Mouse (Mus musculus) hindbrain, embryonic 16.5 days (tissue): ENCODE data around the gene Gm9376. TPM values are rescaled to one million over a fixed set of nuclear protein-coding genes. Genes with fewer than 3 reads are reported as not detected.

Experiments used
- ATAC-seq: fragments of 200-750 bp; cut with Nextera tagmentation; 2 replicates; pipeline ENCODE4 v1.8.0; 2017; ENCODE audit warnings: moderate TSS enrichment, moderate library complexity
- H3K27ac ChIP-seq: fragments of 300-500 bp; sonication (generic); 2 replicates; pipeline ENCODE4 v1.5.1; 2014; ENCODE audit warnings: low read depth, mild to moderate bottlenecking, control low read depth, low read length, moderate library complexity
- H3K27me3 ChIP-seq: fragments of 300-500 bp; sonication (generic); replicated peaks from 2 replicates; pipeline ENCODE4 v1.6.1; 2014; ENCODE audit warnings: low read length; ENCODE audit not compliant: control insufficient read depth, insufficient read depth
- H3K36me3 ChIP-seq: fragments of 300-500 bp; sonication (generic); 2 replicates; pipeline ENCODE4 v1.6.1; 2014; ENCODE audit warnings: mild to moderate bottlenecking, low read length, moderate library complexity, mixed read lengths; ENCODE audit not compliant: control insufficient read depth, insufficient read depth
- H3K4me1 ChIP-seq: fragments of 300-500 bp; sonication (generic); 2 replicates; pipeline ENCODE4 v1.6.1; 2014; ENCODE audit warnings: low read depth, low read length; ENCODE audit not compliant: control insufficient read depth, insufficient read depth
- H3K4me2 ChIP-seq: fragments of 300-500 bp; sonication (generic); 2 replicates; pipeline ENCODE4 v1.6.1; 2014; ENCODE audit warnings: mild to moderate bottlenecking, low read length, control low read depth, moderate library complexity
- H3K4me3 ChIP-seq: fragments of 300-500 bp; sonication (generic); 2 replicates; pipeline ENCODE4 v1.5.1; 2014; ENCODE audit warnings: mild to moderate bottlenecking, low read length, control low read depth, moderate library complexity
- H3K9ac ChIP-seq: fragments of 300-500 bp; sonication (generic); 2 replicates; pipeline ENCODE4 v1.6.1; 2014; ENCODE audit warnings: low read depth, mild to moderate bottlenecking, control low read depth, low read length, moderate library complexity
- H3K9me3 ChIP-seq: fragments of 300-500 bp; sonication (generic); 2 replicates; pipeline ENCODE4 v1.6.1; 2014; ENCODE audit warnings: mild to moderate bottlenecking, low read length, moderate library complexity; ENCODE audit not compliant: control insufficient read depth
- WGBS: fragments of 180-500 bp; shearing (Covaris S2); extraction: QIAGEN DNeasy Blood & Tissue Kit; methylation state at CpG from one replicate; pipeline ENCODE4 v1.1.7; 2014; 5-methylcytosine and 5-hydroxymethylcytosine counted together
- polyA plus RNA-seq: library from polyadenylated mRNA; unstranded; fragments of >200 nt; fragmentation: Nextera tagmentation; extraction: Ambion mirVana; gene quantifications from 2 replicates; pipeline ENCODE4 v1.2.1, GENCODE M21; 2015

Gene Gm9376
- polyA plus RNA-seq, result not detected in 2 replicates

DNA sequence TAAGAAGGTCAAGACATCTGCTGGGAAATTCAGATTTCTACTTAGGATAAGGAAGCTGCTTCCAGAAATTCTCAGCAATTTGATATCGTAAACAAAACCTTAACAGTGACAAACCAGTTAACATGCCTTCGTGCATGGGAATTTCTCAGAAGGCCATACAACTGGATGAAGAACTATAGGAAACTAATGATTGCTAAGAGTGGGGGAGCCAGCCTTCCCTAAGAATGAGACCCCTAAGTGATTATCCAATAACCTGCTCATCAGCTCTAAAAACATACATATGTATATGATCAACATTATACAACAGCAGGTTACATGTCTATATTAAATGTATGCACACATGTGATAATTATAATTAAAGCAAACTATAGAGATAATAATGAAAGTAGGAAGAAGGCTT is at the start of gene Gm9376:
TSS of gene Gm9376 (plus strand) at position 301 of the 400 bp plus-strand sequence.
- no peak within 1 kb of the TSS for H3K9ac ChIP-seq
- H3K27ac ChIP-seq, result no peak within 1 kb of the TSS
- 95% methylated on average over 2 of the region's 2 CpGs for WGBS
- H3K4me3 ChIP-seq, result no peak within 1 kb of the TSS
- no peaks in the 10 kb centered on the region for H3K27me3 ChIP-seq
- no peaks in the 10 kb centered on the region for H3K4me1 ChIP-seq
- no peaks in the 10 kb centered on the region for H3K36me3 ChIP-seq
- no peak within 1 kb of the TSS for H3K4me2 ChIP-seq
- ATAC-seq, result no peak
- no peaks in the 10 kb centered on the region for H3K9me3 ChIP-seq

DNA sequence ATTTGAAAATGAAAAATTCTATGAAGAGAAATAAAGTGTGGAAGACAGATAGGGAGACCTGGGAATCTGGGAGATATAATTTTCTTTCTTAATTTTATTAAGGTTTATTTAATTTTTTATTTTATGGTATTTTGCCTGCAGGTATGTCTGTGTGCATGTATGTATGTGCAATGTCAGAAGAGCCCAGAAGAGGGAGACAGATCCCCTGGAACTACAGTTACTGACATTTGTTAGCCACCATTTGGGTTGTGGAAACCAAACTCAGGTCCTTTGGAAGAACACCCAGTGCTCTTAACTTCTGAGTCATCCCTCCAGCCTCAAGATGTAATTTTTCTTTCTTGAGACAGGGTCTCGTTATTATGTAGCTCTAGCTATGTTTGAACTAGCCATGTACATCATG is 45.9 kb upstream of the Gm9376 start:
- no peak for ATAC-seq
- Histone ChIP-seq H3K27me3 (peaks cover 18% of the 10 kb centered on the region), H3K27ac (no peak overlapping the region), H3K9ac (no peak overlapping the region), H3K4me1 (peaks cover 4% of the 10 kb centered on the region), H3K4me3 (no peak overlapping the region), H3K36me3 (no peaks in the 10 kb centered on the region), H3K4me2 (no peak overlapping the region), H3K9me3 (no peaks in the 10 kb centered on the region)
- WGBS, result 89% methylated on average over 1 of the region's 1 CpGs

DNA sequence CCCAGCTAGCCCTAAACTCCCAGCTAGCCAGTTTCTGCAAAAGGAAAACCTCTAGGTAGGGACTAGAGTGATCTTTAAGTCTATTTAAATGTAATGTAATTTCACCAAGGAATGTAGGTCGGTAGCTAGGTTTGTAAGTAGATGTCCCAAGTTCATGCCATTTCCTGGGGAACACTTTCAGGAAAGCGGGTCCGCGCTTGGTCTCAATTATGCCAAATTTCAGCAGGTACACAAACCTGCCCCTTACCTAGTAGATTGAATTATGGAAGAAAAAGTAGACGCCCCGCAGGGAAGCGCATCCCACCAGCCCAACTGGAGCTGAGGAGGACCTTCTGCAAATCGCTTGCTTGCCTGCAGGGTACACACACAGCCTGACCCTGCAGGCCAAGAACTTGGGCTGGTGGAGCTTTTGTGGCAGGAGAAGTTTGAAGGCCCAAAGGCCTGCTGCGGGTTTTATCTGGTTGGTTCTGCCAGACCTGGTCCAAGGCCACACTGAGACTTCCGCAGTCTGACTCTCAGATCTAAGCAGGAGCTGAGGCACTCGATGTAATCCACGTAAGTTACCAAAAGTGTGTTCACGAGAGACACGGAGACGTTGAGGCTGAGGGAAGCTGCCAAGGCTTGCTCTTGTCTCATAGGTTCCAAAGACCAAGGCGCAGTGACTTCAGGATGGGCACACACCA is 41.6 kb upstream of the Gm9376 start:
- Histone ChIP-seq H3K4me2 (peak overlapping the region; percentile 45), H3K27ac (no peak overlapping the region), H3K4me1 (peaks cover 5% of the 10 kb centered on the region), H3K9me3 (no peaks in the 10 kb centered on the region), H3K27me3 (peaks cover 29% of the 10 kb centered on the region), H3K36me3 (no peaks in the 10 kb centered on the region), H3K4me3 (no peak overlapping the region), H3K9ac (no peak overlapping the region)
- no peak for ATAC-seq
- WGBS, result 30% methylated on average over 16 of the region's 16 CpGs

DNA sequence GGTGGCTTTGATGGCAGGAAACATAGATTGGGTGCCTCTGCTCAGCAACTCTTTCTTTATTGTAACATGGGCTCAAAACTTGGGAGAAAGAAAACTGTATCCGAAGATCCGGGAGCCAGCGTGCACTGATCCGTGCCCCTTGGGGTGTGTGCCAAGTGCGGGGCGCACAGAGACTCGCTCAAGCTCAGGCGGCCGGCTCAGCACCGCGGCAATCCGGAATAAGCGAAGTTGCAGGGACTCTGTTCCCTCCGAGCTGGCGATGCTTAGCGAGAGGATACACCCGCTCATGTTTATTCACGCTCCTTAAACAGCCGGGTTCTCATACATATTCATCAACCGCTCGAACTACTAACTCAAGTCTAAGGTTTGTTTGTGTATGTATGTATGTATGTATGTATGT is 40.8 kb upstream of the Gm9376 start:
- H3K4me3 ChIP-seq, result peak overlapping the region; percentile 11; the same call in 1 of the 2 replicates
- H3K27ac ChIP-seq, result no peak overlapping the region
- H3K36me3 ChIP-seq, result no peaks in the 10 kb centered on the region
- H3K9ac ChIP-seq, result 0 out of 2 replicates have a peak overlapping the region, but pooled peaks have one; percentile 11
- H3K27me3 ChIP-seq, result peaks cover 29% of the 10 kb centered on the region
- WGBS, result under 1% methylated on average over 21 of the region's 21 CpGs
- H3K9me3 ChIP-seq, result no peaks in the 10 kb centered on the region
- no peak for ATAC-seq
- H3K4me1 ChIP-seq, result peaks cover 5% of the 10 kb centered on the region
- peak overlapping the region; percentile 45 for H3K4me2 ChIP-seq

DNA sequence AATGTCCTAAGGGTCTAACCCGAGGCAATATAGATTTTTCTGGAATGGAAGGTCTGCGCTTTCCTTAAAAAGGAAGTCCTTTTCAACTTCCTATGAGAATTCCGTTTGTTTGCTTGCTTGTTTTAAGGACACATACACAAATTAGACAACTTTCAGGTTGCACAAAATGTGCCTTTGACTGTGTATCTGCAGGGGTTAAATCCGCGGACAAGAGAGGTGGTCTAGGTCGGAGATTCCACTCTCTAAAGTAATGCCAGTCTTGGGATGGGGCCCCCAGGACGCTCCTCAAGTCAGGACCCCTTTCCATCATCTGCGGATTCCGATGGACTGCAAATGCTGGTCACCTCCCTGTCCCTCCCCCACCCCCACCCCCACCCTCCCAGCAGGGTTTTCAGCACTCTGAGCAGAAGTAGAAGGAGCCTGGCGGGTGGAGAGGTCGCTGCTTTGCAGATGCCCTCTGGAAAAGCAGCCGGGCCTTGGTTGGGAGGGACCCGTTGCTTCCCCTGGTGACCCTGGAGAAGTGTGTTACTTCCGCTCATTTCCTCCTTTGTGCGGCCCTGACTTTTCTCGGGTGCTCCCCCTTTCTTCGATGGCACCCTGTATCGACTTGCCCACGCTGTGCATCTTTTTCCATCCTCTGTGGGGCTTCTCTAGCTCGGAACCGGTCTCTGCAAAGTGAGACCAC is 40.1 kb upstream of the Gm9376 start:
- Histone ChIP-seq H3K4me2 (peak overlapping the region; percentile 45; the same call in 1 of the 2 replicates), H3K4me1 (peaks cover 7% of the 10 kb centered on the region), H3K9ac (no peak overlapping the region), H3K36me3 (no peaks in the 10 kb centered on the region), H3K9me3 (no peaks in the 10 kb centered on the region), H3K4me3 (no peak overlapping the region), H3K27ac (no peak overlapping the region), H3K27me3 (peaks cover 36% of the 10 kb centered on the region)
- 3% methylated on average over 21 of the region's 21 CpGs for WGBS
- ATAC-seq, result no peak

DNA sequence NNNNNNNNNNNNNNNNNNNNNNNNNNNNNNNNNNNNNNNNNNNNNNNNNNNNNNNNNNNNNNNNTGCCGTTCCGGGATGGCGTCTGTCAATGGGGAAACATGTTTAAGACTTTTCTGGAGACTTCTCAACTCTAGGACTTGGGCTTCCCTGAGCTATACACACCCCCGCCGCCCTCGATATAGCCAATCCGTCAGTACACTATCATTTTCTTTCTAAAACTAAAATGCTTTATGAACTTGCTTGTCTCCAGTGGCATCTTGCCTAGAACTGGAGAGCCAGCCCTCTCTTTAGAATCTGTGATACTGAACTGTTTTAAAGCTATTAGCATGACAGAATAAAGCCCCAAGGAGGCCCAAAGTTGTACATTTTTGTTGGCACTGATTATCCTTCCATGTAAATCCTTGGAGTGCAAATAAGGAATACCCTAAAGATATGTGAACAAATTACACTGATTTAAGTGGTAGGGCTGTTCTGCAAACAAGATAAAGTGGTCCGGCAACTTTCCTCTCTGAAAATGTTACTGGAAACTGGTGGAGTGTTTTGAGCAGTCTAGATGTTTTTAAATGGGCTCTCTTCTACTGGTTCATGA is 34.3 kb upstream of the Gm9376 start:
- peak overlapping the region; percentile 16 for H3K4me2 ChIP-seq
- no peaks in the 10 kb centered on the region for H3K9me3 ChIP-seq
- peak overlapping the region; percentile 5; the same call in 1 of the 2 replicates for H3K4me3 ChIP-seq
- H3K27me3 ChIP-seq, result peaks cover 22% of the 10 kb centered on the region
- peaks cover 24% of the 10 kb centered on the region for H3K4me1 ChIP-seq
- H3K36me3 ChIP-seq, result no peaks in the 10 kb centered on the region
- no peak for ATAC-seq
- H3K9ac ChIP-seq, result no peak overlapping the region
- H3K27ac ChIP-seq, result no peak overlapping the region
- 2% methylated on average over 8 of the region's 8 CpGs for WGBS

DNA sequence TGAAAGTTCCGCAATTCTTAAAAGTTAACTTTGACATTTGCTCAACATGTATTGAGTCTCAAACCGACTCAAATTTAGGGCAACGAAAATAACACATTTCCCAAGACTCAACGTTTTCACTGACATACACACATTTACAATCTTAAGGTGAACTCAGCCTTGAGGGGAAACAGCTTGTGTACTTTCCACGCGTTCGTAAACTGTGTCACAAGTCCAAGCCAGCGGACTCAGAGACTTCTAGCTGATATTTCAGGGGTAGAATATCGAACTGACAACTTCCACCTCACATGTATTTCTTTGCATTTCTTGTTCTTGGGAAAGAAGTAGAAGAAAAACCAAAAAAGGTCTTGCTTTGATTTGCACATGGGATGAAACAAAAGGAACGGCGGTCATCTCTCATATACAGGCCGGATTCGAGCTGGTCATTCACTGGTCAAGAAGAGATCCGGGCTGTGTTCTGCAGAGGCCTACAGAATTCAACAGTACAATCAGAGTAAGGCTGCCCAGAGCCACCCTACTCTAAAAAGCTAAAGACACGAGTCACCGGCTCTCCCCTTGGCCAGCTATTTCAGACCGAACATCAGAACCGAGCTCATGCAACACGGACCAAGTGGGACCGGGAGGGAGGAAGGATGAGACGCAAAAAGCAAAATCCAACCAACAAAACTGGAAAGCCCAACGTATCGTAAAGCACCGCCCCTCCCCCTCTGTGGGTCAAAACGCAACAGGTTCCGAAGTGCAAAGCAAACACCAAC is 32.8 kb upstream of the Gm9376 start:
- peak overlapping the region; percentile 59 for H3K9ac ChIP-seq
- no peak overlapping the region; the same call in 1 of the 2 replicates for H3K27ac ChIP-seq
- peaks cover 18% of the 10 kb centered on the region for H3K27me3 ChIP-seq
- H3K36me3 ChIP-seq, result no peaks in the 10 kb centered on the region
- no peaks in the 10 kb centered on the region for H3K9me3 ChIP-seq
- peak overlapping the region; percentile 87 for H3K4me2 ChIP-seq
- 4% methylated on average over 26 of the region's 26 CpGs for WGBS
- H3K4me1 ChIP-seq, result peaks cover 24% of the 10 kb centered on the region
- no peak for ATAC-seq
- peak overlapping the region; percentile 51 for H3K4me3 ChIP-seq

DNA sequence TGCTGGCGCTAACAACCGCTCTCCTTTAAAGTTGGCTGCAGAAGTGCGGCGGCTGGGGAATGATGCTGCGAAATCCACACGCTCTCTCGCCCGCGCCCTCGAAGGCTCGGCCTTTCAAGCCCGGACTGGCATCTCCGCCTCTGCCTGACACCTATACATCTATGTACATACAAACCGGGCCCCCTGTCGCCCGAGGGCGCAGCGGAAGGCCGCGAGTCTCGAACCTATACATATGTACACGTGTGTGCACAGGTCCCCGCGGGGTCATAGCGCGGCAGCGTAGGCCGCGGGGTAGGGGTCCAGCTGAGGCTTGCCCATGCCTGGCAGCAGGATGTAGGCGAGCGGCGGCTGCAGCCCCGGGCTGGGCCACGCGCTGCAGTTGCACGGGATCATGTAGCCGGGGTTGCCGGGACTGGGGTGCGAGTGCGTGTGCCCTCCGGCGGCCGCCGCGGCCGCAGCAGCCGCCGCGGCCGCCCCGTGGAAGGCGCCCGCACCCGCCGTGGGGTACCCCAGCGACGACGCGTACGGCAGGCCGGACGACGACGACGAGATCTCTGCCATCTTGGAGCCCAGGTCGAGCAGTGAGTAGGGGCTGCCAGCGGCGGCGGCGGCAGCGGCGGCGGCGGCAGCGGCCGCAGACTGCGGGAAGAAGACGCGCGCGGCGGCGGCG is 32.1 kb upstream of the Gm9376 start:
- H3K27me3 ChIP-seq, result peaks cover 24% of the 10 kb centered on the region
- H3K27ac ChIP-seq, result peak overlapping the region; percentile 75; the same call in 1 of the 2 replicates
- no peaks in the 10 kb centered on the region for H3K36me3 ChIP-seq
- H3K4me2 ChIP-seq, result peak overlapping the region; percentile 87
- H3K9ac ChIP-seq, result peak overlapping the region; percentile 59
- WGBS, result under 1% methylated on average over 78 of the region's 84 CpGs
- H3K4me1 ChIP-seq, result peaks cover 24% of the 10 kb centered on the region
- H3K4me3 ChIP-seq, result peak overlapping the region; percentile 51
- no peaks in the 10 kb centered on the region for H3K9me3 ChIP-seq
- ATAC-seq, result no peak
